Mouse (Mus musculus): ENCODE results near the gene Coro2a.
"Not testable (repeated sequence)": the region's sequence is repeated elsewhere in the genome, so short reads cannot be mapped to it uniquely, and the experiment has no call there.

The Coro2a gene

DNA sequence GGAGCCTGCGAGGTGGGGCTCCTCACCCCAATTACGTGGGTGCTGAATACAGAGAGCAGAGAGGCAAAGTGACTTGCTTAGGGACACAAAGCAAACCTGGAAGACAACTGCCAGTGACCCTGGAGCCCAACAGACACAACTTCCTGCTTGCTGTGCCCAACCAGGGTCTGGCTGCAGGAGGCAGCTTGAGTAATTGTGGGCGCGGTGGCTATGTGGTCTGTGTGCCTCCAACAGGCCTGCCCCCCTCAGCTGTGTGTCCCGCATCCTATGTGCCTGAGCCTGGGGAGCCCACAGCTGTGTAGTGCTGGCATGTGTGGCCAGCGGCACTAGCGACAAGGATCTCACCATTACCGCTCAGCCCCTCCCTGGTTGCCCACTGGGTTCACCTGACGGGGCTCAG, 12.6 kb upstream of the Coro2a start:
- DNase-seq (ENCODE audit: low read depth, low spot score), result no peak

DNA sequence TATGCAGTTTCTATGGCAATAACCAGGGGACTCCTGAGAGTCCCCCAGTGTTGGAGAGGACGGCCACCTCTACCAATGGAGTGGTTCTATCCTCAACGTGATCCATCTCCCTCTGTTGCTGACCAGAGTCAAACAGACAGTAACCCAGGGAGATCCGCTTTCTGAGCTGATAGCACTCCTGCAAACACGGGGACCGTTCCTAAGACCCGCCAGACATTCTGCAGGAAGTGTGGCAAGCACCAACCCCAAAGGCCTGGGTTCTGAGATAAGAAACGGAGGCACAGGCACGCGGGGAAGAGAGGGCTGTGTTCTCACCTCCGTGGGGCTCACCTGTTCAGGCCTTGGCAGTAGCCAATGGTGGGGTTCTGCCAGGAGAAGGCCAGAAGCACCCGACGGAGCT, 11.6 kb upstream of the Coro2a start:
- DNase-seq (ENCODE audit: low read depth, low spot score), result no peak

DNA sequence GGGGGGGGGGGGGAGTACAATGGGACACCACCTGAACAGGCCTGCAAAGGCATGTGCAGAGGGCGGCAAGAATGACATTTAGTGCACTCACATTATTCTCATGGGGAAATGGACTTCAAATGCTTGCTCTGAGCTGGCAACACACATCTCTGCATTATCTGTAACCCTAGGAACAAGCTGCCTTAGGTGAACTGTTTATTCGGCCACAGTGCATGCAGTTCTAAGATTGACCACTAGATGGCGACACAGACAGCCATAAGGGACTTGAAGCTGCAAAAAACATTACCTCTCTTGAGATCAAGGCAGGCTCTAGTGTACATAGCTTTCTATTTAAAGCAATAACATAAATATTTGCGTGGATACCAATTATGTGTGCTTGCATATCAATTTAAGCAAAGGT, 9.2 kb upstream of the Coro2a start:
- DNase-seq (ENCODE audit: low read depth, low spot score), result peak; percentile 83

DNA sequence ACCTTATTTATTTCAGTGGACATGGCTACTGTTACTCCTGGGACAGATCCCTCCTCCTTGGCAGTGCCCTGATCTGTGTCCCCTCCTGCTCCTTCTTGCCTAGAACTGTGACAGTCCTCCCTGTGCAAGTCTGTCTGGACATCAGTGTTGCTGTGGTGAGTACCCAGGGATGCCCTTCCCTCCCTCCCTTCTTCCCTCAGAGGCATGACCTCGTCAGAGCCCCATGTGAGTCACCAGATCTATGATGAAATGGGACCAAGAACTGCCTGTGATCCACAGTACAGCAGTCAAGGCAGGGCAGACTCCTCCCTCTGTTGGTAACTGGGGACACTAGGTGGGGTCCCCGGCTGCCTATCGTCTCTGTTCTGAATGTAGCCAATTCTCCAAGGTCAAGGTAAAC, 5.6 kb upstream of the Coro2a start:
- DNase-seq (ENCODE audit: low read depth, low spot score), result no peak

DNA sequence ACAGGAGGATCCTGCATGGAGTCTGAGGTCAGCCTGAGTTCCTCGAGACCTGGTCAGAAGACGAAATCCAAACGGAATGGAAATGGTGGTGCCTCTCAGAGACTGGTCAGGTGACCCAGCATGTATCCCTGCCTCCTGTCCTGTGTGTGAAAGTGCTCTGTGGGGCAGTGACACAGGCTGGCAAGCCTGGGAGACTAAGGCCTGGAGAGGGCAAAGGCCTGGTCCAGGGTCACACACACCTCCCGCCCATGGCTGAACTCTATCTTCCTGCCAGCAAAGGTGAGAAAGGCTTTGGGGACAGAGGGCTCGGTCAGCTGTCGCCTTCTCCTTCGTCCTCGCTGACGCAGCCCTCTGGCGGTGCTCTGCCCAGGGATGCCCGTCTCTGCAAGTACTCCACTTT, 3.4 kb upstream of the Coro2a start:
- DNase-seq (ENCODE audit: low read depth, low spot score), result no peak

DNA sequence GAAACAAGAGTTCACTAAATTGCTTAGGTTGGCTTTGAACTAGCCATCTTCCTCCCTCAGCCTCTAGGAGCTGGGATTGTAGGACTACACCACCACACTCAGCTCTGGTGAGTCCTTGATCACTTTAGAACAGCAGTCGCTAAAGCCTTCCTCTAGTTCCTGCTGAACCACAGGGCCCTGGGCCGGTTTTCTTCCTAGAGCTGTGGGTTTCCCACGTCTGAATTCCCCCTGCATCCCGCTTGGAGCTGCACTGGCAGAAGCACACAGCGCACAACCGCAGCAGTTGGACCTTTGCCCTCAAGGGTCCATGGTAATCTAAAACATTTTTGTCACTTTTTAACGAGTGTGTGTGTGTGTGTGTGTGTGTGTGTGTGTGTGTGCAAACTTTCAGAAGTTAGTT, 702 bp upstream of the Coro2a start:
- DNase-seq (ENCODE audit: low read depth, low spot score), result no peak

DNA sequence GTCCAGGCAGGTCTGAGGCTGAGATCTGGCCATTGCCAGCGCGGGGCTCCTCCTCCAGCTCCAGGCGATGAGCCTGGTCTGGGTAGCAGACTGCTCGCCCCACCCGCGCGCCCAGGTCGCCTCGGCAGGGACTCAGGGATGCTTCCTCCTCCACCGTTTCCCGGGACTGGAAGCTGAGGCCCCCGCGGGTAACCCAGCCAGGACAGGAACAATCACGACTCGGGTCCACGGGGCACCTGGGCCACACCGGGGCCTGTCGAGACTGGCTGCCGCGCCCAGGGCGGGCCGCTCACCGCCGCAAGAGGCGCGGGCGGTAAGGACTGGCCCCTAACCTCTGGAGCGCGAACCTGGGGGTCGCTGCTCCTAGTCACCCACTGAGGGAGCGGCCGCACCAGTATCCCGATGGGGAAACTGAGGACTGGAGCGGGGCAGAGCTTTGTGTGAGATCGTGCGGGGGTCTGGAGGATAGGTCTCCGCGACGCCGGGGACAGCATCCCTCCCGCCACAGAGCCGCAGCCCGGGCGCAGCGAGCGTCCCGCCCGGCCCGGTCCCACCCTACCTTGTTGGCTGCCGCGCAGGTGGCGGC, 651 bp downstream of the Coro2a start:
- DNase-seq (ENCODE audit: low read depth, low spot score), result no peak

DNA sequence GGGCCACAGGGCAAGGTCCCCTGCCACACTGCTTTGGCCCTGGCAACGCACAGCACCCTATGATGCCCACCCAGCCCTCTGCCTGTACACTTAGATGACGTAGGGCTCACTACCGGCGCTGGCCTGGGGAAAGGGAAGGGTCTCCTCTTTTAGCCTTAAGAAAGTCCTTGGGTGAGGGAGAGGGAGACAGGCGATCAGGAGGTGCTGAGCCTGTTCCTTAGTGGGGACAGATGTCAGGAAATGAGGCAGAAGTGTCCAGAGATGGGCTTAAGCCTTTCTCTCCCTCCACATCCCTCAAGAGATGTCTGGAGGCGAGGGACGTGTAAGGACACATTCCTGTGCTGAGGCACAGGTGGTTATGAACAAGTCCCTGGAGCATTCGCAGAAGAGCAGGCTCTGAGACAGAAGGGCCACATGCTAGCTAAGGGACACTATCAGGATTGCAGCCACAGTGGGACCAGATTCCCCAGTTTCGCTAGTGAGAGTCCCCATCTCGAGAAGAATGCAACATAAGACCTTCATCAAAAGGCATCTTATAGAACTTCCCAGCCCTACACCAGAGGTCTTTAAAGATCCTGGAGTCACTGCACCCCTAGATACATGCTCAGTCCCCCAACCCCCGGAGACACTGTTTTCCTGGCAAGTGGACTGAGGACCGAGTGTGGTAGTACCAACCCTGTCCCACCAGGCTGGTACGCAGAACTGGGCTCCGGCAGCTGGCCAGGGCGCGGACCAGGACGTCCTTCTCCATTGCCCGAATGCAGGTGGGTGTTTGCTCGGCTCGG, 1.3 kb downstream of the Coro2a start:
- no peak for DNase-seq (ENCODE audit: low read depth, low spot score)

DNA sequence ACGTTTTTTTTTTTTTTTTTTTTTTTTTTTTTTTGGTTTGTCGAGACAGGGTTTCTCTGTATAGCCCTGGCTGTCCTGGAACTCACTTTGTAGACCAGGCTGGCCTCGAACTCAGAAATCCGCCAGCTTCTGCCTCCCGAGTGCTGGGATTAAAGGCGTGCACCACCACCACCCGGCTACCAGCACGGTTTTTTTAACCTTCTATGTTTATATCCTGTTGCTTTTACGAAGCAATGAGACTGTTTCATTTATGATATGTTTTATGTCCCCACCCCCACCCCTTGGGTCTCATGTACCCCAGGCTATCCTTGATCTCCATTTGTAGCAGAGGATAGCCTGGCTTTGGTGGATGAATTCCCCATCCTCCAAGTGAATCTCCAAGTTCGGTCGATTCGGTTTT, 2.4 kb downstream of the Coro2a start:
- not testable (repeated sequence) for DNase-seq (ENCODE audit: low read depth, low spot score)

DNA sequence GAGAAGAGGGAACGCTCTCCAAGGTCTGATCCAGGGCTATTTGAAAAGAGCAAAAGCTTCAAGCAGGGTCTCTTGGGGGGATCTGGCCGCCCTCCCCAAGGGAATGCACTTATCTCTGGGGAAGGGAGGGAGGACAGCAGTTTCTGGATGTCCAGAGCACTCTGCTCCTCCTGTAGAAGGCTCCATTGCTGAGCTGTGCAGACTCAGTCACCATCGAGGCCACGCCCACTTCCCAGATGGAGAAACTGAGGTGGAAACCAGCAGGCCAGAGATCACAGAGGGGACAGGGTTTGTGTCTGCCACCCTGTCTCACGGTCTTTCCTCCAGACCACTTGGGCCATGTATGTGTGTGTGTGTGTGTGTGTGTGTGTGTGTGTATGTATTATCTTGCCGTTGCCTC, 3.0 kb downstream of the Coro2a start:
- DNase-seq (ENCODE audit: low read depth, low spot score), result peak; percentile 27

DNA sequence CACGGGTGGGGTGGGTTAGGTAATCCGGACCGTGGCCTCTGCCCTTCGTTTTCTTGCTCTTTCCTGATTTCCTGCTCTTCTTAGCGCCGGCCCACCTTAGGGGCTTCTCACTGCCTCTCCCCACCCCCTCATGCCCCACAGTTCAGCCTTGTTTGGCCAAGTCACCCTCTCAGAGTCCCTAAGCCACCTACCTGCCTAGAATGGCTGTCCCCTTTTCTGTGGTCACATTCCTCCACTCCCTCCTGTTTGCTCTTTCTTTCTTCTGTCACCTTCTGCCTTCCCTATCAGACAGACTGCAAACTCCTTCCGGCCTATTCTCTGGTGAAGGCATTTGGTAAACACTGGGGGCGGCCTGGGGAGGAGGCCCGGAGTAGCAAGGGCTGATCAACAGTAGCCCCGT, 3.9 kb downstream of the Coro2a start:
- DNase-seq (ENCODE audit: low read depth, low spot score), result no peak

DNA sequence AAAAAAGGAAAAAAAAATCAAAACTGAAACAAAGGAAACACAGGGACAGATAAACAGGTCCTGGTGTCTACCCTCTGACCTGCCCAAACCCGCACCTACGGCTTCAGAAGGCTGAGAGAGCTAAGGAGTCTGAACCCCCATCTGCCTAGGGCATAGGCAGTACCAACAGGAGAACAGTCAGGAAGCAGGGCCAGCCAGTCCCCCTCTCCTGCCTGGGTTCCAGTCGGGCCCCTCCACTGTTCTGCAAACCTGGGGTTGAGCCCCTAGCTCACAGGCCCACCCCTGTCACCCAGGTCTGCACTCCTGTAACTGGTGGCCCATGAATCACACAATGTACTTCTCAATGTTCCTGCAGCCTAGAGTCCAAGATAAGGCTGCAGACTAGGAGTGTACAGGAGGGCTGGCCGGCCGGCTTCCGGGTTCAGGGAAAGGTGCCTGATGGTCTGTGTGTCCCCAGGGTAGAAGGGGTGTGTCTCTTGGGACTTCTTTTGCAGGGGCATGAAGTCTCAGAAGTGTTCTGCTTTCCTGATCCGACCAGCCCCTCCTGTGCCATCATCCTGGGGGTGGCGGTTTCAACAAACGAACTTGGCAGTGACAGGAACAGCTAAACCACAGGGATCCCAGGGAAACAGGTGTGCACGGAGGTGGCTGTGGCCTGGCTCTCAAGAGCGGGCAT, 4.6 kb downstream of the Coro2a start:
- DNase-seq (ENCODE audit: low read depth, low spot score), result no peak

DNA sequence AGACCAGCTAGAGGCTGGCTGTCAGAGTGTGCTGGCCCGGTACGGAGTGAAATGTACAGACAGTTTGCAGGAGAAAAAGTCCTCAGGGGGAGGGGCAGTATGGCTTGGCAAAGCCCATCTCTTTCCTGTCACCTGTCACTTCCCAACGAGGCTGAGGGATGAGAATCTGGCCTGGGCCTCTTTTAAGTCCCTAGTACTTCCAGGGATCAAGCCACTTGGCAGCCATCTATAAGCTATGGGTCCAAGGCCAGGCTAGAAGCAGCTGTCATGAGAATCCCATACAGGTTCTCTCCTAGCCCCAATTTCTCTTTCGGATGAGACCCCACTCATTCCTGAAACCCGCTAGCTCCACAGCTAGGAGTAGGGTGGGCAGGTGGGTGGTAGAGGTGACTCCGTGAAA, 5.6 kb downstream of the Coro2a start:
- no peak for DNase-seq (ENCODE audit: low read depth, low spot score)

DNA sequence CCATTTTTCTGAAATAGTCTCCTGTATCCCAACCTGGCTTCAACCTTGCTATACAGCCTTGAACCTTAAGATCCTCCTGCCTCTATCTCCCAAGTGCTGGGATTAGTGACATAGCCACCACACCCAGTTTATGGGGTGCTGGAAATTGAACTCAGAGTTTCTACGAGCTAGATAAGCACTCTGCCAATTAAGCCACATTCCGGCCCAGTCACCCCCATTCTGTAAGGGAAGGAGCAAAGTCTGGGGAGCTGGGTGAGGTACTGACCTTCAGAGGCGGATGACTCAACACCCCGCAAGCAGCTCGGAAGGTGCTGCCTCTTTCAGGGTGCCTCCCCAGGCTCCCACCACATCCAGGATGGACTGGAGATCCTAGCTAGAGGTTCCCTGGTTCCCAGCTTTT, 7.9 kb downstream of the Coro2a start:
- no peak for DNase-seq (ENCODE audit: low read depth, low spot score)

DNA sequence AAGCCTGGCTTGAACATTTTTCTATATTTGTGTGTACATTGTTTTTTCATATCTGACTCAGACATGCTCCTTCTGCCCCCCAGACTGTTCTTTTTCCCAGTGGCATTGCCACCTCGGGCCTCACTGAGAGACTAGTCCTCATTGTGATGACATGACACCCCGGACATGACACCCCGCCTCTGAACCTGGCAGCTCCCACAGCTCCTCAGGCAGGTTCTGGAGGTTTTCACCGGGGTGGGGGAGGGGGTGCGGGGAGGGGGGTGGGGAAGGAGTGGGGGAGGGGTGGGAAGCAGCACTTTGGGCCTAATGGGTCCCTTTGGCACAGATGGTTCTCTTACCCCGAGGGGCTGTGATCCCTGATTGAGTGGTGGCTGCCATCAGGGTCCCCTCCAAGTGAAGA, 8.5 kb downstream of the Coro2a start:
- DNase-seq (ENCODE audit: low read depth, low spot score), result no peak

DNA sequence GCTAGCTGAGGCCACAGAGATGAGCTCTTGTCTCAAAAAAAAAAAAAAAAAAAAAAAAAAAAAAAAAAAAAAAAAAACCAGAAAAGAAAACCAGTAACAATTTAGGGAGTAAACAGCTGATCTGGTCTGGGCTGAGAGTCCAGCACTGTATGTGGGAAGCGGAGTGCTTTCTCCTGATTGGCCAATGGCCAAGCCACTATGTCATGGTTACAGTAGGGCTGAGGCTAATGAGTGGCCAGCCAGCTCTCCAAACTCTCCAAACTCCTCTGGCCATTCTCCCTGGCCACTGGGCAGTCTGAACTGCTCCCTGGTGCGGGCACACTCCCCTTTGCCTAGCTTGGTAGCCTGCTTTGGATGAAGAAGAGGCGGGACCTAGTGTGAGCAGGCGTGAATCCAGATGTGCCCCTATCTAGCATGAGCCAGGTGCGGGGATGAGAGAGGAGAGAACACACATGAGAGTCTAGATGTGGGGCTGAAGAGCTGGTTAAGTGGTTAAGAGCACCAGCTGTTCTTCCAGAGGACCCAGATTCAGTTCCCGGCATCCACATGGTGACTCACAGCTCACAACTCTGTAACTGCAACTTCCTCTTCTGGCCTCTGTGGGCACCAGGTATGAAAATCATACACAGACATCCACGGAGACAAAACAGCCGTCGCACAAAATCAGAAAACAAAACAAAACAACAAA, 10.0 kb downstream of the Coro2a start:
- no peak for DNase-seq (ENCODE audit: low read depth, low spot score)

DNA sequence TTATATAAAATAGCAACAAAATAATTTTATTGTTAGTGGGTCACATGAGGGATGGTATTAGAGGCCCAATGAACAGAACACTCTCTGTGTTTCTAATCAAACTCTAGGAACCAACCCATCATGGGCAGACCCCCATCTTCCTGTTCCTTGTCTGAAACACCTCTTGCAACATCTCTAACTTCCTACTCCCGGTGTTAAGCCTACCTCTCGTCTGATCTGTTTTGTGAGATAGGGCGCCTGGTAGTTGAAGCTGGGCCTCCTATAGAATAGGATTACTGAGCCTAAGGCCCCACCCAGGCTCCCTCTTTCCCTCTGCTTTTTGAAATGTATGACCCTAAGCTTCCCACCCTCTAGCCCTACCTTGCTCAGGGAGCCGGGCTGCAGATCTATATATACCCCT, 11.2 kb downstream of the Coro2a start:
- DNase-seq (ENCODE audit: low read depth, low spot score), result no peak

DNA sequence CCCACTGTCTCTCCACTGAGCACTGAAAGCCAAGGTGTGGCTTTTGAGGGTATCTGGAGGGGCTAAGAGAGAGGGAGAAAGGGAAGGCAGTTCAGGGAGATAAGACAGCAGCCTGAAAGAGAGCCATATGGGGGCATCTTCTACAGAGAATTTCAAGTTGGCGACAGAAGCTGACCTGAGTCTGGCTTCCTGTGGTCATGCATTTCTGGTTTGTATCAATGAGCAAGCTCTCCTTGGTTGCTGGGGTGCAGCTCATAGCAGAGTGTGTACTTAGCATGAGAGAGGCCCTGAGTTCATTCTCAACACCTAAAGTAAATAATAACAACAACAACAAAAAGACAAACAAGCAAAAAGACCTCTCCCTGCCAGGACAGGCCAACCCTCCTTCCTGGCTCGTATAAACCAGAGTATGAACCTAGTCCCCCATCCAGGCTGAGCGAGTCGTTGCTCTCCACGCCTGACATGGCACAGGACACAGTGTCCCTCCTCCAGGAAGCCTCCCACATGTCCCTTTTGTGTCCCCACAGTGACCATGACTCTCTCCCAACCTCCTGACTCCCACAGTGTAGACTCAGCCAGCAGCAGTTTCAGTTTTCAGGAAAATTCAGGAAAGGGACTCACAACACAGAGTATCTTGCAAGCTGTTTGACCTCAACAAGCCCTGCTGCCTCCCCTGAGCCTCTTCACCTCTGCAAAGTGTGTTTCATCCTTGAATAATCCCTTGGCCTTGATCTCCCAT, 11.9 kb downstream of the Coro2a start:
- no peak for DNase-seq (ENCODE audit: low read depth, low spot score)

DNA sequence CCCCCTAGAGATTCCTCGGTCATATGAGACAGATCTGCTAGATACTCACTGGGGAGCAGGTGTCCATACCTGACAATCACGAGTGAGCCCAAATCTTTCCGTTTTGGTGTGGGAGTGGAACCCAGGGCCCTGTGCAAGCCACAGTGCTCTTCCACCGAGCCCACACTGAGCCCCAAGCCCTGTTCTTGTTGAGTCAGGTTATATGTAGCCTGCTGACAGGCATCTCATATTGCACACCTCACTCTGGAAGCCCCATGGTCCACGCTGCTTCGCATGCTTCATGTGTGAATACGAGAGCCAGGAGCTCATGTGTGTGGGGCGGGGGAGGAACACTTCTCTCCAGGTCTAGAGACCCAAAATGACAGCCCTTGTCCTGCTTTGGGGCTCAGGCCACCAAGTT, 12.9 kb downstream of the Coro2a start:
- DNase-seq (ENCODE audit: low read depth, low spot score), result no peak

DNA sequence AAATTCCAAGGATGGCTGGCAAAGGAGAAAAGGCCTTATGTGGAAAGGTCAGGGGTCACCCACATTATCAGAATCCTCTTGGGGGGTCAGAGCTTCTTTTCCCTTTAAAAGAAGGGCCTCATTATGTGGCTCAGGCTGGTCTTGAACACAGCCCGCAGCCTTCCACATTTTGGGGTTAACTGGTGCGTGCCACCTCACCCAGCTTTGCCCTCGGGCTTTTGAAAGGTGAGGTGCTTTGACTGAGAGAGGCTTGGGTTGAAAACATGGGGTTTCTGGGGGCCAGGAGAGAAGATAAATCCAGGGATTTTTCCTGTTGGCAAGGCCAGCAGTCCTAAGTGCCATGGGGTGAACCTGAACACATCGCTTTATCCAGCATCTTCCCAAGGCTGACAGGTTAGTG, 15.5 kb downstream of the Coro2a start:
- no peak for DNase-seq (ENCODE audit: low read depth, low spot score)

DNA sequence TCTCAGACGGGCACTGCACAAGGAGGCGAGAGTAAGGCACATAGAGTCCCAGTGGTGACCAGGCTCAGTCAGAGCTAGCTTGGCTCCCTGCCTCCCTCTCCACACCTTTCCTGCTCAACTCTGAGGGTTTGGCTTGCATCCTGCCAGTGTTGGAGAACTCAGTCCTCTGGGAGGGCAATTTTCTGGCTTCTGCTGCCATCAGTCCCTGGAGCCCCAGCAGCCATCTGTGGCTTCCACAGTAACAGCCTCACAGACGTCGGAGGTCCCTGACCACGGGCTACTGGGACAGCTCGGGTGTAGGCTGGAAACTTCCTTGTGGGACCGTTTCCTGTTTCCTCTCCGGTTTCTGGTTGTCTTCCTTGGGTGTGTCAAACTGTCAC, 16.2 kb downstream of the Coro2a start:
- DNase-seq (ENCODE audit: low read depth, low spot score), result no peak
